10 mouse cellular contexts compared by ENCODE assay signal in the genomic region with DNA sequence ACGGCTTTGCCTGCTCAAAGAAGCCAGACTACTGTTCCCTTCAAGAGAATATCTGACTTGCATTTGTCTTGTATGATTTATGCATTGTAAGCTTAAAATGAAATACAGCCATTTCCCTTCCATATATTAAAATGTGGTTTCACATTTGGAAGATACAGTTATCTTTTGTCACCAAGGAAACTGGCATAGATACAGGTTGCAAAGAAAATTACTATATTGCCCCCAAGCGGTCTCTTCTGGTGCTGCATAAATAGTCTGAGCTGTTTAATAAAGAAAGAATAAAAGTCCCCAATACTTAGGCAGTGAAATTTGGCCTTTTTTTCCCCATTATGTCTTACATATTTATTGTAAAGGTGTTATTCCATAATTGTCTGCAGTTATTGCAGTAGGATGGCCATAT.
DNase-seq lines count a peak whose midpoint lies in the region; ATAC-seq and TF ChIP-seq lines count a peak whose summit lies in the region.
"Had no signal": no experiment of that assay in that cellular context is flagged by ENCODE, and none has a peak within 500 bp of the region (broad histone marks: within the 10 kb centered on the region; RNA-seq: fewer than 3 reads in every experiment).

No protein-coding gene starts in this region.

- no peak overlapping the region for H3K4me3 ChIP-seq in midbrain, embryonic 12.5 days
- H3K4me3 ChIP-seq in midbrain, embryonic 10.5 days = no peak overlapping the region
- no peak overlapping the region for H3K4me3 ChIP-seq in intestine, postnatal 0 days (ENCODE audit: low read depth, low read length)

- DNase-seq in embryo, embryonic 10.5 days (ENCODE audit: low spot score) = peak; percentile 75
- DNase-seq in embryo, embryonic 10 days (ENCODE audit: low spot score) = no peak
- DNase-seq in midbrain, embryonic 10.5 days (ENCODE audit: low spot score) = no peak
- DNase-seq in cerebellum, postnatal 10 days = peak; percentile 53 to 66
- no peak for DNase-seq in spleen, postnatal 4 days (ENCODE audit: low spot score in 2 of 2)

- H3K9ac ChIP-seq in midbrain, embryonic 12.5 days (replicated peaks) = no peak overlapping the region
- no peak overlapping the region for H3K9ac ChIP-seq in intestine, postnatal 0 days (ENCODE audit: low read depth, low read length)
- H3K9ac ChIP-seq: liver, embryonic 14.5 days had no signal

- peaks cover 9% of the 10 kb centered on the region for H3K27me3 ChIP-seq in midbrain, embryonic 12.5 days
- peaks cover 3% of the 10 kb centered on the region; the same call in 1 of the 2 replicates for H3K27me3 ChIP-seq in midbrain, embryonic 10.5 days (ENCODE audit: low read depth, poor library complexity, severe bottlenecking)
- no peaks in the 10 kb centered on the region for H3K27me3 ChIP-seq in intestine, postnatal 0 days (replicated peaks; ENCODE audit: control insufficient read depth, insufficient read depth, low read length)

- H3K9me3 ChIP-seq in midbrain, embryonic 12.5 days = no peaks in the 10 kb centered on the region
- H3K9me3 ChIP-seq in midbrain, embryonic 10.5 days (replicated peaks) = no peaks in the 10 kb centered on the region
- H3K9me3 ChIP-seq in intestine, postnatal 0 days (ENCODE audit: control insufficient read depth) = no peaks in the 10 kb centered on the region
- H3K9me3 ChIP-seq: G1E had no signal

- 0 out of 2 replicates have a peak, but pooled peaks have one; percentile 49 for ATAC-seq in midbrain, embryonic 12.5 days (ENCODE audit: low FRiP score, low read depth)
- 0 out of 2 replicates have a peak, but pooled peaks have one; percentile 28 for ATAC-seq in intestine, postnatal 0 days
- ATAC-seq in megakaryocyte progenitor cell, adult 5-6 weeks (replicated peaks; ENCODE audit: poor library complexity) = peak; percentile 90

- H3K27ac ChIP-seq in midbrain, embryonic 12.5 days (replicated peaks) = no peak overlapping the region
- H3K27ac ChIP-seq in midbrain, embryonic 10.5 days (replicated peaks) = no peak overlapping the region
- no peak overlapping the region for H3K27ac ChIP-seq in intestine, postnatal 0 days (ENCODE audit: low read depth, low read length)
- H3K27ac ChIP-seq: liver, embryonic 14.5 days had no signal

- no peak overlapping the region for H3K4me2 ChIP-seq in midbrain, embryonic 12.5 days (replicated peaks)
- no peak overlapping the region for H3K4me2 ChIP-seq in intestine, postnatal 0 days (replicated peaks; ENCODE audit: low read depth)

- TF ChIP-seq CTCF in intestine, postnatal 0 days (IDR thresholded peaks at IDR 0.05; ENCODE audit: low read depth) = peak; percentile 67

- no peaks in the 10 kb centered on the region for H3K36me3 ChIP-seq in midbrain, embryonic 12.5 days
- no peaks in the 10 kb centered on the region for H3K36me3 ChIP-seq in midbrain, embryonic 10.5 days
- no peaks in the 10 kb centered on the region for H3K36me3 ChIP-seq in intestine, postnatal 0 days (ENCODE audit: control insufficient read depth, insufficient read depth)
- H3K36me3 ChIP-seq: G1E had no signal

- WGBS in midbrain, embryonic 12.5 days = 47% methylated on average over 2 of the region's 2 CpGs
- 46% methylated on average over 2 of the region's 2 CpGs for WGBS in midbrain, embryonic 10.5 days
- WGBS in intestine, postnatal 0 days = 36% methylated on average over 2 of the region's 2 CpGs

- no peaks in the 10 kb centered on the region for H3K4me1 ChIP-seq in midbrain, embryonic 12.5 days
- H3K4me1 ChIP-seq in midbrain, embryonic 10.5 days = no peaks in the 10 kb centered on the region
- H3K4me1 ChIP-seq in intestine, postnatal 0 days (replicated peaks; ENCODE audit: control insufficient read depth, insufficient read depth, low read length) = no peaks in the 10 kb centered on the region

Comparison
In these comparisons a context has a peak if more than half of its experiments do, and no peak if none do; other contexts are left out.
1. DNase-seq: peak in embryo, embryonic 10.5 days (single experiment) and cerebellum, postnatal 10 days (2 of 2); none in embryo, embryonic 10 days (single experiment), midbrain, embryonic 10.5 days (single experiment) and spleen, postnatal 4 days (0 of 2).
2. ATAC-seq: peak in every context shown above with its lines; median percentile 90 in megakaryocyte progenitor cell, adult 5-6 weeks; 49 in midbrain, embryonic 12.5 days; 28 in intestine, postnatal 0 days.